Mouse (Mus musculus): ENCODE results near the gene Zfyve26. TPM values are rescaled to one million over a fixed set of nuclear protein-coding genes. Genes with fewer than 3 reads are reported as not detected.

Zfyve26 gene
- total RNA-seq, 4 experiments from 2014 or later: 13.9 to 16.8 (median 16.5) TPM

Other genes starting within 250 kb of the Zfyve26 start
- gene Pigh, start 206.7 kb downstream of the Zfyve26 start, total RNA-seq (2022): 1 to 10 TPM; 1.6 to 2.3 (median 1.9) TPM
- not detected for gene Arg2, start 165.5 kb downstream of the Zfyve26 start, total RNA-seq (2022)
- gene Vti1b, start 123.6 kb downstream of the Zfyve26 start, total RNA-seq (2022): 100 to 1,000 TPM in 1 of 4 experiments, 10 to 100 TPM in 3; 89.4 to 121 (median 93.7) TPM
- gene Rdh11, start 104.0 kb downstream of the Zfyve26 start, total RNA-seq (2022): 1 to 10 TPM; 1.5 to 2.6 (median 2.1) TPM
- not detected for gene Rdh12, start 87.4 kb downstream of the Zfyve26 start, total RNA-seq (2022)
- gene Rad51b, start 978 bp upstream of the Zfyve26 start, total RNA-seq (2022): under 1 TPM; 0.17 to 0.24 (median 0.21) TPM

All from gastrocnemius, adult 8-10 months (tissue).